Mouse (Mus musculus) lung, adult 2 months (tissue): ENCODE results near the gene Gsg1.

ENCODE experiments used
- CTCF ChIP-seq: fragments of 200-500 bp; IDR thresholded peaks from 2 replicates; pipeline ENCODE4 v1.5.1; 2011; ENCODE audit warnings: mild to moderate bottlenecking, low read length, control low read depth; ENCODE audit not compliant: insufficient read depth
- POLR2A ChIP-seq: fragments of 200-500 bp; IDR thresholded peaks from 2 replicates; pipeline ENCODE4 v1.6.1; 2011; ENCODE audit warnings: low read depth, mild to moderate bottlenecking, control low read depth, low read length, borderline replicate concordance; ENCODE audit errors: extremely low read depth

- TF ChIP-seq CTCF (no peak), POLR2A (no peak)
Observed at GRCm38 (mm10) chr6:135294150-135294549, 40.0 kb upstream of the Gsg1 start.
